Mouse (Mus musculus): ENCODE measurements around the gene Zfp618. TPM values are rescaled to one million over a fixed set of nuclear protein-coding genes. Genes with fewer than 3 reads are reported as not detected.

The Zfp618 gene
- total and polyA plus RNA-seq, 2 experiments from 2014 or later, result 4.2 to 7.5 TPM

- no peak for DNase-seq (ENCODE audit: low spot score)
- WGBS, result 83% methylated on average over 6 of the region's 6 CpGs
- no peaks in the 10 kb centered on the region for H3K36me3 ChIP-seq (replicated peaks; ENCODE audit: control insufficient read depth, insufficient read depth, low read length)
Measured at GRCm38 (mm10) chr4:63151127-63151526, 185.8 kb downstream of the Zfp618 start.

GRCm38 (mm10) chr4:63154028-63154427 is 188.7 kb downstream of the Zfp618 start:
- H3K36me3 ChIP-seq (replicated peaks; ENCODE audit: control insufficient read depth, insufficient read depth, low read length), result no peaks in the 10 kb centered on the region
- ATAC-seq (ENCODE audit: insufficient read depth, low read depth) (no peak), DNase-seq (ENCODE audit: low spot score) (no peak)
- WGBS, result 55% methylated on average over 4 of the region's 4 CpGs
- no peaks in the 10 kb centered on the region for H3K9me3 ChIP-seq (replicated peaks; ENCODE audit: control insufficient read depth, low read length)
- H3K9ac ChIP-seq (replicated peaks; ENCODE audit: low read depth, low read length), result no peak overlapping the region
- H3K27ac ChIP-seq (ENCODE audit: low read depth), result no peak overlapping the region
- no peak overlapping the region for H3K4me2 ChIP-seq (ENCODE audit: low read depth, low read length)
- H3K27me3 ChIP-seq (ENCODE audit: control insufficient read depth, insufficient read depth, low read length), result no peaks in the 10 kb centered on the region
- TF ChIP-seq CTCF (IDR thresholded peaks at IDR 0.05; ENCODE audit: low read depth) (no peak), EP300 (IDR thresholded peaks at IDR 0.05; ENCODE audit: low read depth) (no peak)
- no peak overlapping the region for H3K4me3 ChIP-seq (ENCODE audit: low read depth, low read length)
- H3K4me1 ChIP-seq (ENCODE audit: control insufficient read depth, insufficient read depth), result no peaks in the 10 kb centered on the region

More at GRCm38 (mm10) chr4:63151127-63151526, 185.8 kb downstream of the Zfp618 start:
- H3K4me2 ChIP-seq (ENCODE audit: low read depth, low read length), result no peak overlapping the region
- no peak overlapping the region for H3K9ac ChIP-seq (replicated peaks; ENCODE audit: low read depth, low read length)
- no peaks in the 10 kb centered on the region for H3K27me3 ChIP-seq (ENCODE audit: control insufficient read depth, insufficient read depth, low read length)
- H3K4me1 ChIP-seq (ENCODE audit: control insufficient read depth, insufficient read depth), result no peaks in the 10 kb centered on the region
- no peak for ATAC-seq (ENCODE audit: insufficient read depth, low read depth)
- no peak overlapping the region for H3K4me3 ChIP-seq (ENCODE audit: low read depth, low read length)
- no peak overlapping the region for H3K27ac ChIP-seq (ENCODE audit: low read depth)
- H3K9me3 ChIP-seq (replicated peaks; ENCODE audit: control insufficient read depth, low read length), result peaks cover 9% of the 10 kb centered on the region; the same call in 1 of the 2 replicates
- TF ChIP-seq EP300 (IDR thresholded peaks at IDR 0.05; ENCODE audit: low read depth) (no peak), CTCF (IDR thresholded peaks at IDR 0.05; ENCODE audit: low read depth) (no peak)

- Histone ChIP-seq H3K9ac (replicated peaks; ENCODE audit: low read depth, low read length) (no peak within 1 kb of the TSS), H3K27ac (ENCODE audit: low read depth) (no peak within 1 kb of the TSS), H3K36me3 (replicated peaks; ENCODE audit: control insufficient read depth, insufficient read depth, low read length) (no peaks in the 10 kb centered on the region), H3K4me2 (ENCODE audit: low read depth, low read length) (no peak within 1 kb of the TSS), H3K4me3 (ENCODE audit: low read depth, low read length) (no peak within 1 kb of the TSS), H3K27me3 (ENCODE audit: control insufficient read depth, insufficient read depth, low read length) (no peaks in the 10 kb centered on the region), H3K9me3 (replicated peaks; ENCODE audit: control insufficient read depth, low read length) (no peaks in the 10 kb centered on the region), H3K4me1 (ENCODE audit: control insufficient read depth, insufficient read depth) (no peaks in the 10 kb centered on the region)
- no peak for TF ChIP-seq EP300 (IDR thresholded peaks at IDR 0.05; ENCODE audit: low read depth)
- no peak for TF ChIP-seq CTCF (IDR thresholded peaks at IDR 0.05; ENCODE audit: low read depth)
- no peak for ATAC-seq (ENCODE audit: insufficient read depth, low read depth)
- no peak for DNase-seq (ENCODE audit: low spot score)
- WGBS, result 61% methylated on average over 5 of the region's 5 CpGs
Measured at GRCm38 (mm10) chr4:63154699-63155098, 189.3 kb downstream of the Zfp618 start, which contains the start of gene Ambp. TSS of gene Ambp (minus strand) at chr4:63154799.

GRCm38 (mm10) chr4:63155596-63155995 is 190.2 kb downstream of the Zfp618 start:
- Histone ChIP-seq H3K9me3 (replicated peaks; ENCODE audit: control insufficient read depth, low read length) (no peaks in the 10 kb centered on the region), H3K4me1 (ENCODE audit: control insufficient read depth, insufficient read depth) (no peaks in the 10 kb centered on the region), H3K27ac (ENCODE audit: low read depth) (no peak overlapping the region), H3K9ac (replicated peaks; ENCODE audit: low read depth, low read length) (no peak overlapping the region), H3K27me3 (ENCODE audit: control insufficient read depth, insufficient read depth, low read length) (no peaks in the 10 kb centered on the region), H3K36me3 (replicated peaks; ENCODE audit: control insufficient read depth, insufficient read depth, low read length) (no peaks in the 10 kb centered on the region), H3K4me3 (ENCODE audit: low read depth, low read length) (no peak overlapping the region), H3K4me2 (ENCODE audit: low read depth, low read length) (no peak overlapping the region)
- WGBS, result 36% methylated on average over 2 of the region's 2 CpGs
- DNase-seq (ENCODE audit: low spot score), result no peak
- no peak for ATAC-seq (ENCODE audit: insufficient read depth, low read depth)
- TF ChIP-seq CTCF (IDR thresholded peaks at IDR 0.05; ENCODE audit: low read depth) (no peak), EP300 (IDR thresholded peaks at IDR 0.05; ENCODE audit: low read depth) (no peak)

GRCm38 (mm10) chr4:63156726-63157634 is 191.6 kb downstream of the Zfp618 start:
- H3K4me3 ChIP-seq (ENCODE audit: low read depth, low read length), result no peak overlapping the region
- TF ChIP-seq CTCF (IDR thresholded peaks at IDR 0.05; ENCODE audit: low read depth) (no peak), EP300 (IDR thresholded peaks at IDR 0.05; ENCODE audit: low read depth) (no peak)
- WGBS, result 54% methylated on average over 8 of the region's 8 CpGs
- no peak for DNase-seq (ENCODE audit: low spot score)
- ATAC-seq (ENCODE audit: insufficient read depth, low read depth), result no peak
- H3K36me3 ChIP-seq (replicated peaks; ENCODE audit: control insufficient read depth, insufficient read depth, low read length), result no peaks in the 10 kb centered on the region
- H3K9me3 ChIP-seq (replicated peaks; ENCODE audit: control insufficient read depth, low read length), result no peaks in the 10 kb centered on the region
- no peaks in the 10 kb centered on the region for H3K27me3 ChIP-seq (ENCODE audit: control insufficient read depth, insufficient read depth, low read length)
- no peak overlapping the region for H3K4me2 ChIP-seq (ENCODE audit: low read depth, low read length)
- H3K4me1 ChIP-seq (ENCODE audit: control insufficient read depth, insufficient read depth), result no peaks in the 10 kb centered on the region
- no peak overlapping the region for H3K9ac ChIP-seq (replicated peaks; ENCODE audit: low read depth, low read length)
- no peak overlapping the region for H3K27ac ChIP-seq (ENCODE audit: low read depth)

Data from heart, postnatal 0 days (tissue).